Mouse (Mus musculus): ENCODE data around the gene Prkch. TPM values are rescaled to one million over a fixed set of nuclear protein-coding genes. Genes with fewer than 3 reads are reported as not detected.

The Prkch gene
- polyA plus RNA-seq, 1 experiment from 2014 or later: 7.7 TPM

DNA sequence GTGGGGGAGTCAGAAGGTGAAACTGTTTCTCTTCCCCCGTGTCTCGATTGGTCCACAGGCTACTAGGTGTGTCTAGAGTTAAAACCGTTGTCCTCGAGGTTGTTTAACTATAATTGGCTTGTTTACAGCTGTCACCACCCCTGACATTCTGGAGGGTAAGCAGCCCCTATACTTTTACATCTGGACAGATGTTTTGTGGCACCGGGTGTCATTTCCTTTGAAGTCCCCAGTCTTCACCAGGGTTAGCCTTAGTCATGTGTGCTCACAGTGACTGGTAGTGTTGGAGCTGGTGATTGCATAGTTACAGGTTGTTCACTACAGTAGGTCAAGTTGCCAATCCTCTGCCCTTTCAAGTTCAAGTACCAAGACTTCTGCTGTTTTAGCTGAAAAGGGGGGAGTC, 126.2 kb downstream of the Prkch start:
- Histone ChIP-seq H3K9ac (no peak overlapping the region), H3K4me2 (replicated peaks) (no peak overlapping the region), H3K4me3 (replicated peaks) (no peak overlapping the region), H3K27me3 (replicated peaks) (no peaks in the 10 kb centered on the region), H3K9me3 (no peaks in the 10 kb centered on the region), H3K4me1 (replicated peaks) (peaks cover 3% of the 10 kb centered on the region; the same call in 1 of the 2 replicates), H3K27ac (no peak overlapping the region), H3K36me3 (no peaks in the 10 kb centered on the region)
- no peak for ATAC-seq
- WGBS: 64% methylated on average over 5 of the region's 5 CpGs

DNA sequence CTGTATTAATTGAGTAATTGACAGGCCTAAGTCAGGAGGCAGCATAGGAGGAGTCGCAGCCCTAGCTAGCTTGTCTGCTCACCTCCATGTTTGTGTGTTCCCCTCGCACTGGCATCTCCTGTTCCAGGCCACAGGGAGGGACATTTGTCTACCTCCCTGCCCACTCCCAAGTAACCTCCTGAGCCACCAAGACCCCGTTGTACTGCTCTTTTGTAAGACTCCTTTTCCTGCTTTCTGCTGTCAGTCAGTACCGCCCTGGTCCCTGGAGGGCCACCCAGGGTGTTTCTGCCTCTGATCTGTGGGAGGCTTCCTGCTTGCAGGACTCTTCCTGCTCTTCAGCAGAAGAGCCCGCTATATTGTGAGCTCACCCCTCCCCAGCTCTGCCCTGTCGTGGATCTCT, 127.5 kb downstream of the Prkch start:
- Histone ChIP-seq H3K4me1 (replicated peaks) (peaks cover 3% of the 10 kb centered on the region; the same call in 1 of the 2 replicates), H3K4me2 (replicated peaks) (no peak overlapping the region), H3K9me3 (no peaks in the 10 kb centered on the region), H3K27me3 (replicated peaks) (no peaks in the 10 kb centered on the region), H3K4me3 (replicated peaks) (no peak overlapping the region), H3K9ac (no peak overlapping the region), H3K36me3 (no peaks in the 10 kb centered on the region), H3K27ac (no peak overlapping the region)
- WGBS: 44% methylated on average over 6 of the region's 6 CpGs
- no peak for ATAC-seq

DNA sequence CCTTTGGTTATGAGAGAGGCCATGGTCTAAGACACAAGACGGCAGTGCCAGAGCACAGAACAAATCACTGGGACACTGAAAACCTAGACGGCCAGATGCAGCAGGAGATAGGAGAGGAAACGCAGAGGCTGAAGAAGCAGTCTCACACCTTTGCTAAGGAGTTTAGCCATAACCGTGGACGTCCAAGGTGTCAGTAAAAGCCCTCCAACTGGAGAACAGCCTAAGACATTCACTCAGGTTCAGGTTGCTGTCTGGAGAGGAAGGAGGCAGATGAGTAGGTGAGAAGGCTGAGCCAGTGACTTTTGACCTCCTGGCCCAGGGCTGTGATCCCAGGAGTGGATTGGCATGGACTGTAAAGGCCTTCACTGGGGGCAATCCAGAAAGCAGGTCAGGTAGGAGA, 130.0 kb downstream of the Prkch start:
- H3K27me3 ChIP-seq (replicated peaks): no peaks in the 10 kb centered on the region
- H3K4me2 ChIP-seq (replicated peaks): no peak overlapping the region
- WGBS: 85% methylated on average over 5 of the region's 5 CpGs
- no peak overlapping the region for H3K27ac ChIP-seq
- ATAC-seq: no peak
- no peak overlapping the region for H3K9ac ChIP-seq
- H3K4me1 ChIP-seq (replicated peaks): no peaks in the 10 kb centered on the region
- no peaks in the 10 kb centered on the region for H3K9me3 ChIP-seq
- no peak overlapping the region for H3K4me3 ChIP-seq (replicated peaks)
- no peaks in the 10 kb centered on the region for H3K36me3 ChIP-seq

DNA sequence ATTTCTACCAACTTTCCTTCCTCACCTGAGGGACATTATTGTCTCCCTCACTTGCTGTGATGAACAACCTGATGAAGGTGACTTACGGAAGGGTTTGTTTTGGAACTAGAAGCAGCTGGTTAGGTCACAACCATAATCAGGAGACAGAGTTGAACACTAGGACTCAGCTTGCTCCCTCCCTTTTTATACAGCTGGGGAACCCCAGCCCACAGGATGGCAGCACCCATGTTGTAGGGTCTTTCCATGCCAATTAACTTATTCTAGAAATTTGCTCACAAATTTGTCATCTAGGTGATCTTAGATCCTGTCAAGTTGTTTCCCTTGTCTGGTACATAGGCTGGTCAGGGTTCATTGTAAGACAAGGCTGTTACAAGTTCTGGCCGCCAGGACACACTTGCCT, 130.7 kb downstream of the Prkch start:
- H3K27ac ChIP-seq: no peak overlapping the region
- no peak overlapping the region for H3K9ac ChIP-seq
- no peak for ATAC-seq
- no peak overlapping the region for H3K4me2 ChIP-seq (replicated peaks)
- WGBS: 95% methylated on average over 2 of the region's 2 CpGs
- H3K4me3 ChIP-seq (replicated peaks): no peak overlapping the region
- no peaks in the 10 kb centered on the region for H3K4me1 ChIP-seq (replicated peaks)
- H3K27me3 ChIP-seq (replicated peaks): no peaks in the 10 kb centered on the region
- no peaks in the 10 kb centered on the region for H3K36me3 ChIP-seq
- H3K9me3 ChIP-seq: no peaks in the 10 kb centered on the region

DNA sequence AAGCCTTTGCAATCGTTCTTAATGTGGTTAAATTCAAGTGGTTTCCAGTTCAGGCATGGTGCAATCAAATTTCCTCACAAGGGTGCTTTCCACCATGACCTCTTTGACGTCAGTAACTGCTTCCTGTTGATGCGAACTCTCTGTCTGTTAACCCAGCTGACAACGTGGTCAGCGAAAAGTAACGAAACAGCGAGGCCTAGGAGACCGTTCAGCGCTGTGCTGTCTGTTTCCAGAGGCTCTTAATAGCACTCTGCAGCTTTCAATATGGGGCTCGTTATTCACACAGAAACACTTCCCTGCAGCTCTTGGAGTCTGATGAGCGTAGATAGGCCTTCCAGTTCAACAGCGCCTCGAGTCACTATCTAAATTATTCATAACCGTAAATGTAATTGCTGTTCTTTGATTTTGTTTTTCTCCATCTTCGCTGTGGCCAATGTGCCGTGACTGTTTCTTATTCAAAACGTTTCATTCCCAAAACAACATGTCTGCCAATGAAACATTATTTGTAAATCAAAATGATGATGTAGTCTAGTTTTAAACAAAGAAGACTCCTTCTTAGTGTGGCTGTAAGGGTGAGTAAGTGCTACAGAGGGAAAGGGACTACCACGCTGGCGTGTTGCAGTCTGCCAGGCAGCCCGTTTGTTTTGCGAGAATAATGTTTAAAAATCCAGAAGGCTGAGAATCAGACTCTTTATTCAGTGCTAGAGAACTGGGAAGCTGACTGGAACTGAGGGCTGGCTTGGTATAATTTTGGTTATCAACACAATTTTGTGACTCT, 131.5 kb downstream of the Prkch start:
- no peaks in the 10 kb centered on the region for H3K36me3 ChIP-seq
- no peaks in the 10 kb centered on the region for H3K4me1 ChIP-seq (replicated peaks)
- no peaks in the 10 kb centered on the region for H3K9me3 ChIP-seq
- WGBS: 72% methylated on average over 21 of the region's 21 CpGs
- no peak overlapping the region for H3K9ac ChIP-seq
- no peak overlapping the region for H3K4me2 ChIP-seq (replicated peaks)
- ATAC-seq: no peak
- H3K27me3 ChIP-seq (replicated peaks): no peaks in the 10 kb centered on the region
- no peak overlapping the region for H3K27ac ChIP-seq
- H3K4me3 ChIP-seq (replicated peaks): no peak overlapping the region

DNA sequence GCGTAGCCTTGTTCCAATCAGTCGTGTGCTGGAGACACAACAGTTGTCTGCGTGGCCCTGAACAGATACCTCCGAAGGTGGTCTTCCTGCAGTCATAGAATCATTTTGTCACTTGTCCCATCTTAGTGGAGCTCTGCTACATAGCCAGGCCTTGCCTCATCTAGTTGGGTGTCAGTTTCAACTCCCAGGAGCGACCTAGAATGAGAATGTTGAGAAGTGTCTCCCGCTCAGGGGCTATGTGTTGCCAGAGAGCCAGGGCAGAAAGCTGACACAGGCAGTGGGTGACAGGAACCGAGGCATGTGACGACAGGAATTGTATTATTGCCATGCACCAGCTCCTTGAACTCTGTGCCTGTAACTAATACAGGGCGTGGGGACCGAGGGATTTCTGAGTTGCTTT, 133.4 kb downstream of the Prkch start:
- Histone ChIP-seq H3K27me3 (replicated peaks) (no peaks in the 10 kb centered on the region), H3K4me2 (replicated peaks) (no peak overlapping the region), H3K27ac (no peak overlapping the region), H3K9me3 (no peaks in the 10 kb centered on the region), H3K36me3 (no peaks in the 10 kb centered on the region), H3K4me3 (replicated peaks) (no peak overlapping the region), H3K9ac (no peak overlapping the region), H3K4me1 (replicated peaks) (no peaks in the 10 kb centered on the region)
- no peak for ATAC-seq
- 90% methylated on average over 10 of the region's 10 CpGs for WGBS

DNA sequence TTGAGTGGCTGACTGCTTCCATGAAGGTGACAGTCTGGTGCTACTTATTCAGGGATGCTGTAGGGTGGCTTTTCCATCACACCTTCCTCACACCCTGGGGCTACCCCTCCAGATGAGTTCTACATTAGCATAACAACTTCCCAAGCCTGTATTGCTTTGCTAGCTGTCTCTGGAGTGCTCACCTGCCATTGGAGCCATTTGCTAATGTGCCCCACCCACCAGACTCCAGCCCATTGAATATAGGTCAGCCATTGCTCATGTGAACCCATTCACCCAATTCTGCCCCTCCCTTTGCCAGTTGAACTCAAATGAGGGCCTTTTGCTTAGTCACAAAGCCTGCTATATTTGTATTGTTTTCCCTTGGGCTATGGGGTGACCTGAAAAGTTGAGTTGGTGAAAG, 135.2 kb downstream of the Prkch start:
- ATAC-seq: no peak

DNA sequence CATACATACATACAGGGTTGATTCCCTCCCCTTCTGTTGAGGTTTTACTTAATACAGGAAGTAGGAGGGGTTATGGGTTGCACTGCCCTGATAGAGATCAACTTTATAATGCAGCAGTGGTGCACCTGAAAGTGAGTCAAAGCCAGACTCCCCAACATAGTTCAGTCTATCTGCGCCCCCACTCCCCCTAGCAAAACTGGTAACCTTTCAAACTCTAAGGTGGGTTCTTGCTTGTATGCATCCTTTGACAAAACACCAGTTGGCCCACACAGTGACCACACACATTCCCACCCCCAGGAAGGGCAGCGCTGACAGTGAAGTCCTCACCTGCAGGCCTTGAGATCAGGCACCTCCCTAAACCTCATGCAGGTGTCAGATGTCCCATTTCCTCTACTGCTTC, 135.9 kb downstream of the Prkch start:
- Histone ChIP-seq H3K27ac (no peak overlapping the region), H3K4me3 (replicated peaks) (no peak overlapping the region), H3K9ac (no peak overlapping the region), H3K9me3 (no peaks in the 10 kb centered on the region), H3K4me2 (replicated peaks) (no peak overlapping the region), H3K27me3 (replicated peaks) (no peaks in the 10 kb centered on the region), H3K4me1 (replicated peaks) (no peaks in the 10 kb centered on the region), H3K36me3 (no peaks in the 10 kb centered on the region)
- no peak for ATAC-seq
- WGBS: 84% methylated on average over 2 of the region's 2 CpGs

More for the DNA sequence above, 135.2 kb downstream of the Prkch start:
- Histone ChIP-seq H3K36me3 (no peaks in the 10 kb centered on the region), H3K4me3 (replicated peaks) (no peak overlapping the region), H3K9ac (no peak overlapping the region), H3K27me3 (replicated peaks) (no peaks in the 10 kb centered on the region), H3K4me1 (replicated peaks) (no peaks in the 10 kb centered on the region), H3K27ac (no peak overlapping the region), H3K9me3 (no peaks in the 10 kb centered on the region), H3K4me2 (replicated peaks) (no peak overlapping the region)

DNA sequence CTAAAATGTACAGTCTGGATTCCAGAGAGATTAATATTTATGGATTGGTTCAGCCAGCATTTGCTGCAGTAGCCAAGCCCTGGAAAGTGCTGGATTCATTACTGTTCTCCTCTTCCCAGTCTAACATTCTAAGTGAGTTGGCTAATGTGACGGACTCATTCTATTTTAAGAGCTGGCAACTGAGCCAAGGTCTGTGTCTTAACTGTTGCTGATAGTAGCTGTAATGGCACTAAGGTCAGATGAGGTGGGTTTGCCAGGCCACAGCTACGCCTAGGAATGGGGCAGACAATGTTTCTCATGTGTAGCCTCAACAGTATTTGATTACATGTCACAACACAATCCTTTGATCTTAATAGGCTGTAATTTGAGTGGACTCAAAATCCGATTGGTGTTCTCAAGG, 137.5 kb downstream of the Prkch start:
- 79% methylated on average over 3 of the region's 3 CpGs for WGBS
- Histone ChIP-seq H3K4me1 (replicated peaks) (no peaks in the 10 kb centered on the region), H3K9ac (no peak overlapping the region), H3K27me3 (replicated peaks) (no peaks in the 10 kb centered on the region), H3K4me2 (replicated peaks) (no peak overlapping the region), H3K27ac (no peak overlapping the region), H3K4me3 (replicated peaks) (no peak overlapping the region), H3K36me3 (no peaks in the 10 kb centered on the region), H3K9me3 (no peaks in the 10 kb centered on the region)
- no peak for ATAC-seq

DNA sequence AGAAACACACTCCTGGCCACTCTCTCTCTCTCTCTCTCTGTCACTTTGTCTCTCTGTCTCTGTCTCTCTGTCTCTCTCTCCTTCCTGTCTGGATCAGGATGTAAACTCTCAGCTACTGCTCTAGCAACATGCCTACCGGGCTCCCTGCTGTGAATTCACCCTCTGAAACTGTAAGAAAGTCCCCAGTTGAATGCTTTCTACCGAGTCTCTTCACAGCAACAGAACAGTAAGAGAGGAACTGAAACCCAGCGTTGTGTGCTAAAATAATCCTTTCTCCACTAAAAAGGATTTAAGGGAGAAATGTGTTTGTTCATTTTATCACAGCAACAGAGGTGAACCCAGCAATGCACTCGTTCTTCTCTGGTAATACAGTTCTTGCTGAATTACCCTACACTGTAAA, 138.5 kb downstream of the Prkch start:
- H3K27me3 ChIP-seq (replicated peaks): no peaks in the 10 kb centered on the region
- no peak overlapping the region for H3K9ac ChIP-seq
- H3K27ac ChIP-seq: no peak overlapping the region
- no peaks in the 10 kb centered on the region for H3K36me3 ChIP-seq
- no peak for ATAC-seq
- no peak overlapping the region for H3K4me2 ChIP-seq (replicated peaks)
- H3K4me3 ChIP-seq (replicated peaks): no peak overlapping the region
- WGBS: 62% methylated on average over 4 of the region's 4 CpGs
- no peaks in the 10 kb centered on the region for H3K9me3 ChIP-seq
- H3K4me1 ChIP-seq (replicated peaks): no peaks in the 10 kb centered on the region

DNA sequence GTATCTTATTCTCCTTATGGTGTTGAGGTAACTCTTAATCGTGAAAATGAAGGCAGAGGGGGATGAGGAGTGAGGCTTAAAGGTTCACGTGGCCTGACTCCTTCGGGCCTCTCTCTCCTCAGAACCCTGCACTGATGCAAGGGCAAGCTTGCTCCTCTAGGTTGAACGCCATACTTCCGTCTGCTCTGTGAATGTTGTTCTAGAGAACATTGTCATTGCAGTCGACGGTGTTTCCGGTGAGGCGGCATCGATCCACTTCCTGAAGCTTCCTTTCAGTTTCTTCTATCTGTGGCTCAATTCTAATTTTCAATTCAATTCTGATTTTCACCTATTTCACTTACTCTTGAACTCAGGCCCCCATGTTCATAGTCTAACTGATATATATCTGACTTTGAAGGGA, 139.3 kb downstream of the Prkch start:
- Histone ChIP-seq H3K36me3 (no peaks in the 10 kb centered on the region), H3K27me3 (replicated peaks) (no peaks in the 10 kb centered on the region), H3K9ac (no peak overlapping the region), H3K27ac (no peak overlapping the region), H3K4me1 (replicated peaks) (no peaks in the 10 kb centered on the region), H3K9me3 (no peaks in the 10 kb centered on the region), H3K4me3 (replicated peaks) (no peak overlapping the region), H3K4me2 (replicated peaks) (no peak overlapping the region)
- ATAC-seq: no peak
- 93% methylated on average over 10 of the region's 10 CpGs for WGBS

DNA sequence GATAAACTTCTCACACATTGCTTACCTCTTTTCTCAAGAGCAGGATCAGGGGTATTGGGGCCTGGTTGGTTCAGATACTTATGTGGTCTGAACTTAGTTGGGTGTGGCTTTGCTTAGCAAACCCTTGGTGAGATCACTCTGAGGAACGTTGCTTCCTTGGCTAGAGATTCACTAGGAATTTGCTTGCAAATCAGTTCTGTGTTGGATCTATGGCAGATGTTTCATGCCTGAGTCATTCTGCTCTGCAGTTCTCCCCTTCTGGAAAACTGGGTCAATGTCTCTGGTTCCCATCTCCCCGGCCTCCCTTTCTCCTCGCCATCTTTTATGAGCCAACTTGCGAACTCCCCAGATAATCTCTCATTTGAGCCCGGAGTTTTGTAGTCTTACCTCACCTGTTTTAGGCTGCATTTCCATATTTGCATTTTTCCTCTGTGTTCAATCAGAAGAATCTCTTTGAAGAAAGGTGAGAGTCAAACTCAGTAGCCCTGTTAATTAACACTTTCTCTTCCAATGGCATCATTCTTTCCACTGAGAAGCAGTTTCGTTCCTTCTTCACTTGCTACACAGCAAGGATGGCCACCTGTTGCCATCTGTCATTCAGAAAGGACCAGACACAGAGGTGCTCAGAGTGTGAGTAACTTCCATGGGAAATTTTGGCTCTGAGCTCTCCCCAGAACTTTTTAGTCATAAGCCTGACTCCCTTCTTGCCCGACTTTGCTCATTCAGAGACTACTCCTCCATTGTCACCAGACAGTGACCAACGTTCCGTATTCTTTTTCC, 141.4 kb downstream of the Prkch start:
- no peak overlapping the region for H3K9ac ChIP-seq
- no peak overlapping the region for H3K27ac ChIP-seq
- ATAC-seq: no peak
- no peaks in the 10 kb centered on the region for H3K9me3 ChIP-seq
- H3K36me3 ChIP-seq: no peaks in the 10 kb centered on the region
- no peak overlapping the region for H3K4me3 ChIP-seq (replicated peaks)
- H3K4me1 ChIP-seq (replicated peaks): no peaks in the 10 kb centered on the region
- H3K4me2 ChIP-seq (replicated peaks): no peak overlapping the region
- no peaks in the 10 kb centered on the region for H3K27me3 ChIP-seq (replicated peaks)
- 81% methylated on average over 9 of the region's 9 CpGs for WGBS

DNA sequence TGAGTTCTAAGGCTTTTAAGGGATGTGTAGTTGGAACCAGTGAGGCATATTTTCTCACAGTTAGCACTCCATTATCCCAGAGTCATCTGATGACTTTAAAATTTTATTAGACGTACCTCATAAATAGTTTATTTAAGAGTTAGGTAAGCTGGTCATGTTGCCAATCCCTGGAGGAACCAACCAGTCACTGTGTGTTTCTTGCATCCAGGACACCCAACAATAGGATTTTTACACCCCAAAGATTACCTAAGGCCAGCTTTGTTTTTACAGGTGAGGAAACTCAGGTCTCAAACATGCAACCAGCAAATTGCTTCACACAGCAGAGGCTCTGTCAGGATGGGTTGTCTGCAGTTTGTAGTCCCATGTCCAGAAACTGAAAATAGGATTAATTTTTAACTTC, 142.4 kb downstream of the Prkch start:
- Histone ChIP-seq H3K9ac (no peak overlapping the region), H3K27ac (no peak overlapping the region), H3K4me1 (replicated peaks) (no peaks in the 10 kb centered on the region), H3K27me3 (replicated peaks) (no peaks in the 10 kb centered on the region), H3K4me3 (replicated peaks) (no peak overlapping the region), H3K36me3 (no peaks in the 10 kb centered on the region), H3K4me2 (replicated peaks) (no peak overlapping the region), H3K9me3 (no peaks in the 10 kb centered on the region)
- no peak for ATAC-seq
- WGBS: 75% methylated on average over 1 of the region's 1 CpGs
